27 mouse cellular contexts compared by ENCODE assay signal in genomic region chr10:63119916-63120315, GRCm38 (mm10). TPM values are rescaled to one million over a fixed set of nuclear protein-coding genes. Genes with fewer than 3 reads are reported as not detected.
DNase-seq lines count a peak whose midpoint lies in the region; TF ChIP-seq lines count a peak whose summit lies in the region.
"Had no signal": no experiment of that assay in that cellular context is flagged by ENCODE, and none has a peak within 500 bp of the region (broad histone marks: within the 10 kb centered on the region; RNA-seq: fewer than 3 reads in every experiment).

No protein-coding gene starts in this region.

- no peaks in the 10 kb centered on the region for H3K27me3 ChIP-seq in E14TG2a.4 (ENCODE audit: insufficient read depth, low read length)
- H3K27me3 ChIP-seq in limb, embryonic 10.5 days (ENCODE audit: low read depth, poor library complexity, severe bottlenecking) = no peaks in the 10 kb centered on the region
- H3K27me3 ChIP-seq: CH12.LX; embryonic facial prominence, embryonic 13.5 days; embryonic facial prominence, embryonic 15.5 days; forebrain, embryonic 12.5 days; Patski had no signal

- DNase-seq in heart, adult 11 months = peak; percentile 82
- no peak for DNase-seq in heart, postnatal 14 days
- peak; percentile 12 for DNase-seq in limb, embryonic 10.5 days (ENCODE audit: low spot score)
- DNase-seq in urinary bladder, postnatal 14 days (ENCODE audit: low spot score) = no peak
- DNase-seq: adrenal gland, adult 8-10 months; adrenal gland, postnatal 14 days; adrenal gland, postnatal 36 days; B cell, adult 2 months; cerebellum, adult 11-12 months; cerebellum, adult 2 months; cerebellum, adult 9-11 months; cerebellum, postnatal 14 days; cerebellum, postnatal 36 days; embryo, embryonic 11 days had no signal

- peaks cover 26% of the 10 kb centered on the region for H3K4me1 ChIP-seq in E14TG2a.4 (replicated peaks; ENCODE audit: low read depth, low read length)
- H3K4me1 ChIP-seq in limb, embryonic 10.5 days = no peaks in the 10 kb centered on the region
- H3K4me1 ChIP-seq: embryonic facial prominence, embryonic 13.5 days; embryonic facial prominence, embryonic 15.5 days; forebrain, embryonic 10.5 days; forebrain, embryonic 12.5 days had no signal

- 82% methylated on average over 14 of the region's 14 CpGs for WGBS in limb, embryonic 10.5 days

- intact Hi-C loops in heart, postnatal 14 days (cut with DNase I) = no loop called here

- H3K4me3 ChIP-seq in E14TG2a.4 (replicated peaks; ENCODE audit: low read length) = peak overlapping the region; percentile 20; the same call in 1 of the 2 replicates
- H3K4me3 ChIP-seq in limb, embryonic 10.5 days = no peak overlapping the region
- H3K4me3 ChIP-seq: embryonic facial prominence, embryonic 13.5 days; embryonic facial prominence, embryonic 15.5 days; erythroblast, embryonic 14.5 days; forebrain, embryonic 10.5 days; forebrain, embryonic 12.5 days had no signal

- no peak for TF ChIP-seq CTCF in E14TG2a.4 (conservative IDR thresholded peaks at IDR 0.05; ENCODE audit: low read length)

- no peaks in the 10 kb centered on the region for H3K36me3 ChIP-seq in E14TG2a.4 (ENCODE audit: insufficient read depth, low read length)
- no peaks in the 10 kb centered on the region for H3K36me3 ChIP-seq in limb, embryonic 10.5 days
- H3K36me3 ChIP-seq: embryonic facial prominence, embryonic 13.5 days; embryonic facial prominence, embryonic 15.5 days; forebrain, embryonic 10.5 days; forebrain, embryonic 12.5 days; G1E had no signal

- peaks cover under 1% of the 10 kb centered on the region; the same call in 1 of the 2 replicates for H3K9me3 ChIP-seq in E14TG2a.4 (ENCODE audit: low read length)
- no peaks in the 10 kb centered on the region for H3K9me3 ChIP-seq in limb, embryonic 10.5 days (replicated peaks)
- H3K9me3 ChIP-seq: embryonic facial prominence, embryonic 13.5 days; embryonic facial prominence, embryonic 15.5 days; forebrain, embryonic 12.5 days; G1E had no signal

- no peak overlapping the region for H3K27ac ChIP-seq in limb, embryonic 10.5 days
- H3K27ac ChIP-seq: embryonic facial prominence, embryonic 13.5 days; embryonic facial prominence, embryonic 15.5 days; forebrain, embryonic 10.5 days; forebrain, embryonic 12.5 days had no signal

RNA-seq across cellular contexts. Expression of gene Atoh7, which starts 20.5 kb away (rescaled TPM):
- total RNA-seq in heart, postnatal 14 days (2021) = not detected
- polyA plus RNA-seq in limb, embryonic 10.5 days (2016; fragmentation: Nextera tagmentation; extraction: Ambion mirVana) = 0.14 TPM in 2 replicates
- total RNA-seq: adrenal gland, adult 18-20 months; adrenal gland, adult 8-10 months; adrenal gland, postnatal 14 days; adrenal gland, postnatal 36 days; CH12.LX; common myeloid progenitor, adult 5-6 weeks; G1E had no signal
- polyA plus RNA-seq: activated CD4-positive, CD25-positive, alpha-beta regulatory T cell, adult 4 months; CD4-positive, CD25-positive, alpha-beta regulatory T cell, adult 4 months; embryonic facial prominence, embryonic 13.5 days; erythroblast, embryonic 14.5 days; G1E; Patski had no signal

RNA-seq across cellular contexts. Expression of gene Pbld1, which starts 60.0 kb away (rescaled TPM):
- 1 to 10 TPM in 1 of 2 experiments, under 1 TPM in 1; 0.41 to 1.5 TPM for total RNA-seq in heart, postnatal 14 days (2021)
- polyA plus RNA-seq in limb, embryonic 10.5 days (2016; fragmentation: Nextera tagmentation; extraction: Ambion mirVana) = 1.9 and 2.4 TPM in 2 replicates
- total RNA-seq: common myeloid progenitor, adult 5-6 weeks had no signal
- polyA plus RNA-seq: activated CD4-positive, CD25-positive, alpha-beta regulatory T cell, adult 4 months; erythroblast, embryonic 14.5 days; G1E had no signal

Comparison
In these comparisons a context has a peak if more than half of its experiments do, and no peak if none do; other contexts are left out.
1. DNase-seq: peak in heart, adult 11 months (single experiment) and limb, embryonic 10.5 days (single experiment); none in heart, postnatal 14 days (0 of 2) and urinary bladder, postnatal 14 days (single experiment).